Mouse (Mus musculus) layer of hippocampus, adult 9-10 months (tissue): ENCODE results near the gene Gm11213.

Experiments
- DNase-seq: peaks from one replicate; pipeline ENCODE4 v3.0.0; 2022; ENCODE audit warnings: low spot score

Gm11213 gene

DNA sequence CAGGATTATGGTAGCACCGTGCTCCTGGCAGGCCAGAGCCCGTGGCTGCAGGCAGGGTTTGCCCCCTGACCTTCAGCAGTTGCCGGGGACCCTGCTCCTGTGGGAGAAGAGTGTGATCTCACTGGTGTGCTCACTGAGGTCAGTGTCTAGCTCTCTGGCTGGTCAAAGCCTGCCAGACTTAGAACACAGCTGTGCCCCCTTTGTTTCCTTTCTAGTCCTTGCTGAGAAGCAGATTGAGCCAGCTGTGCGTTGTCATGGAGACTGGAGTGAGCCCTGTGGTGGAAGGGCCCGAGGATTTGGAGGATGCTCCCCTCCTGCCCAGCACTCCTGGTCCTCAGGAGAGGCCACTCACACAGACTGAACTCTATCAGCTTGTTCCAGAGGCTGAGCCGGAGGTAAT is 25.0 kb downstream of the Gm11213 start:
- DNase-seq = no peak

DNA sequence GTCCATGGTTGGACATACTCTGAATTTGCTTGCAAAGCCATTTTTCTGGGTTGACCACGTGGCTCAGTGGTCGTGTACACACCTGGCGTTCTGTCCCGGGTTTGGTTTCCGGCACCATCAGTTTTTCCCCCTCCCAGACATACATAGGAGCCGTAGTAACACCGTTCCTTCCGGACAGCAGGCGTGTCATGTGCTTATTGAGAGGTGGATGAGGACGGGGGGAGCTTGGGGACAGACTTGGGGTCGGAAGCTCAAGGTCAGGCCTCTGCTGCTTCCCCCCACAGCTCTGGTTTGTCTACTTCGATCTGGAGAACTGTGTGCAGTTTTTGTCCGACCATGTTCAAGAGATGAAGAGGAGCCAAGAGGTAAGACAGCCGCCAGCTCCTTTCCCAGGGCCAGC is 25.4 kb downstream of the Gm11213 start:
- DNase-seq = no peak

DNA sequence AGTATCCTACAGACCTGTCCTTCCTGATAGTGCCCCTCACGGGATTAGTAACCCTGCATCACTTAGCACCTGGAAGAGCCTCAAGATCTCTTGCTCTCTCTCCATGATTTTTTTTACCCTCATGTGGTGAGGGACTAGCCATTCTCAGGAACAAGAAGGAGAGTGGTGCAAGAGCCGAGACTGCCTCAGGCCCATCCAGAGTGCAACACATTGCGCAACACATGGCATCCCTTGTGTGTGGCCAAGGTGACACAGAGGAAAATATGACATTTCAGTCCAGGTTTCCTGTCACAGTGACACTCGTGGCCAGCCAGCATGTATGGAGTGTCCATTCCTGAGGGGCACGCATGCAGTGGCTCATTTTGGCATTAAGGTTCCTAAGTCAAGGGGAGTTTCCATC is 32.4 kb downstream of the Gm11213 start:
- DNase-seq = no peak

DNA sequence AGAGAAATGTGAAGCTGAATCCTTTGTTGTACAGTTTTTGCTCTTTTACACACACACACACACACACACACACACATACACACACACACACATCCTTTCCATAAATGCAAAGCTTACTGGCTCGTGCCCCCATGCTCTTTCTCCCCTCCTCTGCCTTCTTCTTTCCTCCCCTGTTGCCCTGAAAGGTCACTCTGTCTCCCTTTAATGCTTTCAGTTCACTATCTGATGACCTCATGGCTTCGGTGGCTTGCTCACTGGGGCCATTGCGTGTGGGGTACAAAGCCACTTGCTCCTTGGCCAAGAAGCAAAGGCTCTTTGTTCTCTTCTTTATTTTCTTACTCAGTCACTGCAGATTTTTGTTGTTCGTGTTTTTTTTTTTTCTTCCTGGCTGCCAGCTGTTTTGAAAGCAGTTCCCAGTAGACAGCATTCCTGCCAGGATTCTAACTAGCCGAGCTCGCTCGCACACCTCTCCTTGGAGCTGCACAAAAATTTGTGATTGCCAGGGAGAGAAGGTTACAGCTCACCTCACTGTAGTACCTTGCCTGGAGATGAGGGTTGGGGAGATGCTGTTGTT is 34.8 kb downstream of the Gm11213 start:
- DNase-seq = no peak

DNA sequence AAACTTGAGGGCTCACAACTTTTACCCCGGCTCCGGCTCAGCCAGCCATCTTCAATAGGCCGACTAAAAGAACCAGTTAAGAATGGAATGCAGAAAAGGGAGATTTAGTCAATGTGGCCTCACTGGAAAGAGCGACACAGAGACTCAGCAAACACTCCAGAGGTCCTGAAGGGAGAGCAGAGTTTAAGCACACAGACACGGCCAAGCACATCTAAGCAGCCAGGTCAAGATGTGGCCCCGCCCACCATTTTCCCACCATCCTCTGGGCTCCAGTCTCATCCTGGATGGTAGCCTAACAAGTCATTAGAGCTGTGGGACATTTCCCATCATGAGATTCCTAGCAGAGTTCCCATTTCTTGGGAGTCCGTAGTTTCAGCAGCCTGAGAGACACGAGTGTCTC is 35.7 kb downstream of the Gm11213 start:
- no peak for DNase-seq

DNA sequence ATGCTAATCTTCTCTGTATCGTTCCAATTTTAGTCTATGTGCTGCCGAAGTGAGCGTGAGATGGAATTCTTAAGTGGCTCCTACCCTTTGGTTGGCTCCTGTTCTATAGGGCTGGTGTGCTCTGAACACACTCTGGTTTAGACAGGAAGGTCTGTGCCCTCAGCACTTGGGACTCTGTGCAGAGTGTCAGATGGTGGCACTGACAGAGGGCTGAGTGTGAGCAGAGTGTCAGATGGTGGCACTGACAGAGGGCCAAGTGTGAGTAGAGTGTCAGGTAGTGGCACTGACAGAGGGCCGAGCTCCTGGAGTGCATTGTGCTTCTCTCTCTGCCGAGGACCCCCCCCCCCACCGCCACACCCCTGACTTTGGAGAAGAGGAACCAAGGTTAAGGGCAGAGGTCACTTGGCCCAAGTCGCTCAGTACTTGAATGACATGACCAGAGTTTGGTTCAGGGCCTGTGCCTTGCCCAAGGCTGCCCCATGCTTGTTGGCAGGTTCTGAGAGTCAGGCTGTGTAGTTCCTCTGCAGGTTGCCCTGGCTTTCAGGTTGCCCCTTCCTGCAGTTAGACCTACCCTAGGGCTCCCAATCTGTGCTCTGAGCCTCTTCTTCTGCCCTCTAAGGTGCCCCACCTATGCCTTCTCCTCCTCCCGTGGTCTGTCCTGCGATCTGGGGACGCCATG is 37.2 kb downstream of the Gm11213 start:
- DNase-seq = no peak

DNA sequence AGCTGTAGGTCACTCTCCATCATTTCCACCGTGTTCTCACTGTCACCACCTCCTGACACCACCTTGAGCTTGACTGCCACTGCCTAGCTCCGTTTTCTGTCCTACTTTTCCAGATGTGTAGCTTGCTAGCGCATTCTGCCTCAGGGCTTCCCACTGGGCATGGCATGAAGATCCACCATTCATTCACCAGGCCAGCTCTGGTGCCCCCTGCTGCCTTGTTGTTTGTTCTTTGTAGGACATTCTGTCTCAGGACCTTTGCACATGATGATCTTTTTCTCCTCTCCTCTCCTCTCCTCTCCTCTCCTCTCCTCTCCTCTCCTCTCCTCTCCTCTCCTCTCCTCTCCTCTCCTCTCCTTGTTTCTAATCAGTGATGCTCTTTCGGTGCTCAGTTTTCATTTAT is 42.3 kb downstream of the Gm11213 start:
- DNase-seq = no peak

DNA sequence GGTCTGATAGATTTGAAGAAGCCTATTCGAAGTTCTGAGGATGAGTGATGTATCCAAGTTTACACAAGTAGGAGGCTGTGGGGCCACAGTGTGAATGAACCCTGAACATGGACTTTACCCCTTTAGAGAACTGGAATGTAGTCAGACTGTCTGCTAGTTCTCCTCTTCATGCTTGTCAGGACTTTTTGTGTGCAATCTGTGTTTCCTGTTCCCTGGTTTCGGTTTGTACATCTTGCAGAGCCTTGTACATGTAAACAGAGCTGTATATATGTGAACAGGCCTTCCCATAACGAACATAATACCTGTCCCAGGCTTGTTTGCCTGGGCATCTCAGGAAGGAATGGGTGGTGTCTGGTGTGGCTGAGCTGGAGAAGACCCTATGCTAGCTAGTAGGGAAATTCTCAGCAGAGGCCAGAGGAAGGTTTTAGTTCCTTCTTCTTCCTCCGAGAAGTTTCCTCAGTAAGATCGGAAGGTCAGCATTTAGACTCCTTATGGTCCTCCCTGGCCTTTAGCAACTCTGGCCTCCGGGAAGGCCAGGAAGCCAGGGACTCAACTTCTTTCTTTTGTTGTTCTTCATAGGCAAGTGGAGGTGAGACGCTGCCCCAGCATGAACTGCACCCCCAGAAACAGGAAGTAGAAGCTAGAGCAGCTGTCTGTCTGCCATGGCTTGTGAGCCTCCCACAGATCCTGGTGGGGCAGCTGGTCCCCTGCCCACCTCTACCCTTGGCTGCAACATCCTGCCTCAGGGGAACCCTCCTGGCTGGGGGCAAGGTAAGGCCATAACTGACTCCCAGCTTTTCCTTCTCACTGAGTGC is 43.0 kb downstream of the Gm11213 start:
- no peak for DNase-seq

DNA sequence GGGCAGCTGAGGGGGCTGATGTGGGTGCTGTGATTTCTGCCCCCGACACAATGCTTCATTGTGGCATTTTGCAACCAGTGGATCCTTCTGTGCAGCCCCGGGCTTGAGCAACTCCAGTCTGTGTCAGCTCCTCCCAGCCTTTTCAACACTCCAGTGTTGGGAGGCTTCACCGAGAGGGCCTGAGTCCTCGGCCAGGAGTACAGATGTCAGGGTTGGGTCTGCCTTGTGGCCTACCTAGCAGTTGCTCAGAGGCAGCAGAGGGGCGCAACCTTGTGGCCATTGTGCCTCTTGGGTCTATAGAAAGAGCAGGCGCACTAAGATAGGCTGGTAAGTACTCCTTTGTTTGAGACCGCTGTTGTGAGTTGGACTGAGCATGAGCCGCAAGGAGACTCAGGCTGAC is 45.0 kb downstream of the Gm11213 start:
- DNase-seq = no peak

DNA sequence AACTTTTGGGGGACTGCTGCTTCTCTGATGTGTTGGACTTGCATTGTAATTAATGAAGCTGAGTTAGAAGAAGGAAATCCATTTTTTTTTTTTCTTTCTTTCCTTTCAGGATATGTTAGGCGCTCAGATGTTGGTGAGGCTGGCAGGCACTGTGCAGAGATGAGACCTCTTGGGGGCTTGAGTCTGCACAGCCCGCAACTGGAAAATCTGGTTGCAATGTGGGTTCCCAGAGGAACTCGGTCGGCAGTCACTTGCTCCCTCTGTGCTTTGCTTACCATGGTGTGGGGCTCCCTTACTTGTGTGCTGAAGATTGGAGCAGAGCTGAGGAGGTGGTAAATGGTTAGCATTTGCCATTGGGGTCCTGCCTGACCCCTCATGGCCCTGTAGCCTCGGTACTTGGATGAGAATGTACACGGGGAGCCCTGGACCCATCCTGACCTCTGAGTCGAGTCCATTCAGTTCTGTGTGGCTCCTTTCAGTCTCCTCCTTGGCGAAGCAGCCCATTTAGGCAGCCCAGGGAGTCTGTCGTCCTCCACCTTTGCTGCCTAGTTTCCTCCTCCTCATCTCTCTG is 45.8 kb downstream of the Gm11213 start:
- DNase-seq = no peak

DNA sequence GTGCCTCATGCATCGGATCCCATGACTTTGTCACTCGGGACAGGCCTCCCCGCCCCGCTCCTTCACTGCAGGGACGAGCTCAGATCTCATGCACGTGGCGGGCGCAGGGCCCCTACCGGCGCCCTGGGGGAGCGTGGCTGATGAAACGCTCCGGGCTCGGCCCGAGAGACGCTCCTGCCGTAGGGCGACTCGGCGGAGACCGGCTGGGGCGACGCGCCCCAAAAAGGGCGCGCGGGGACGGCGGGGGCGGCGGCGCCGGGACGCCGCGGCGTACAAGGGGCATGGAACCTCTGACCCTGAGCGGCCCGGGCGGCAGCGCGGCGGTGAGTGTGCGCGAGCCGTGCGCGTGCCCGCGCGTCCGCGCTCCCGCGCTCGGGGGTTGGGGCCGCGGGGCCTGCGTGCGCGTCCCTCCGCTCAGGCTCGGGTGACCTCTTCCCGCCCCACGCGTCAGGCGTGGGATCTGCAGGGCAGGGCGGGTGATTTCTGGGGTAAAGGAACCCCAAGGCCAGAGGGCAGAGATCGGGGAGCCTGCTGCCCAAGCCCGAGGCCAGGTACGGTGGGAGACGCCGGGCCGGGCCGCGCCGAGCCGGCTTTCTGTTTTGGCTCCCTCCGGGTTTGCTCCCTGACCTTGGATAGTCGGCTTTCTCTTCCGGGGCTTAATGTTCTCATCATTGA is 46.5 kb downstream of the Gm11213 start, which contains the start of gene Tmem268:
Gene Tmem268, plus strand, starts transcription at position 375 of the 675 bp plus-strand sequence.
- no peak for DNase-seq

DNA sequence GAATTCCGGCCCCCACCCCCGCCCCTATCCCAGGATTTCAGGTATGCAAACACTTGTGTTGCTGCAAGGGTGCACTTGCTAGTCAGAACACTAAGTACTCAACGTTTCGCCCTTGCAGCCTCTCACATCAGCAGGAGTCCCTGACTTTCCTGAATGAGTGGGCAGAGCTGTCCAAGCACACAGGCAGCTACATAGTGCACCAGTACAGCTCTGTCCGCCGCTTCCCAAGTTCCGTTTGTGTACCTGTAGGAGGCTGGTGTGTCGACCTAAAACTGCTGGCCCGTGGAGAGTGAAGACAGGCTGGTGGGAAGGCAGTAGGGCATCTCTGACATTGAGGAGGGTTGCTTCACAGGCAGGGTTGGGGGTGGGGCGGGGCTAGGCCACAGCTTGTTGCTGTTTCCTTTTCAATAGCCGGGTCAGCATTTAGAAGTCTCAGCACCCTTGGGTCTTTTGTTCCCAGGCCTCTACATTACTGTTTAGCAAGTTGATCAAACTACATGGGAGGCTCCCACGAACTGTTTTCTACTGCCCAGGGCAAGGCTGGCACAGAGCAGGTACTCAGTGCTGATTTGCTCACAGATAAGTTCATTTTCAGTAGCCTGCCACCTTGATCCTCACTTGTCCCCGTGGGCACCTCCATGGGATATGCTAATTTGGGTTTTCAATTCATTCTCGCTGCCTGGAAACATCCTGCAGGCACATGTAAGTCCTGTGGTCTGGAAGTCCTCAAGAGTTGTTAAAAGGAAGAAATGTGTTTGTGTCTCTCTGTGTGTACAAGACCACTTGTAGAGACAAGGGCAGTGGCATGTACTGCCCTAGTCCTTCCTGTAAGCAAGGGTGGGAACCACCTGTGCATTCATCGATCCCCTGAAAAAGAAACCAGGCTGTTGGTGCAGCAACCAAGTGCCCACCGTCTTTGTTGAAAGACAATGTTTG is 47.7 kb downstream of the Gm11213 start:
- DNase-seq = no peak

DNA sequence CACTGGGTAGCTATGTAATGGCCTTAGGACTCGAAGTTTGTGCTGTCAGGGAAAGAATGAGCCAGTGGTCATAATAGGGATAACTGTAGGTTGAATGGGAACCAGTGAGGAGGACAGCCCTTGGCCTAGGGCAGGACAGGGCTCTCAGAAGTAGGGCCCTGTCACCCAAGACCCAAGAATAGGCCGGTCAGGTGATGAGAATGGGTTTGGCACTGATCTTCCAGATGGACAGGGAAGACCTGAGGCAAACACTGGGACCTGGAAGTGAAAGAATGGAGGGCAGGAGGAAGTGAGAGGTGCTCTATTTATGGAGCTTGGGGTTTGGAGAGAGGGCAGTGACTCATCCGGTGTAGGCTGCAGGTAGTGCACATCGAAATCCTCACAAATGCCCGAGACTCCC is 48.4 kb downstream of the Gm11213 start:
- DNase-seq = no peak

DNA sequence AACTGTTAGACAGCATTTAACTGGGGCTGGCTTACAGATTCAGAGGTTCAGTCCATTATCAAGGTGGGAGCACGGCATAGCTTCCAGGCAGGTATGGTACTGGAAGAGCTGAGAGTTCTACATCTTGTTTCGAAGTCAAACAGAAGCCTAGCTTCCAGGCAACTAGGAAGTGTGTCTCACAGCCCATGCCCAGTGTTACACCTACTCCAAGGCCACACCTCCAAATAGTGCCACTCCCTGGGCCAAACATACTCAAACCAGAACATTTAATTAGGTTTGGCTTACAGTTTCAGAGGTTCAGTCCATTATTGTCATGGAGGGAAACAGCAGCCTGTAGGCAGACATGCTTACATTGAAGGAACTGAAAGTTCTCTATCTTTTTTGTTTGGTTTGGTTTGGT is 50.0 kb downstream of the Gm11213 start:
- no peak for DNase-seq

DNA sequence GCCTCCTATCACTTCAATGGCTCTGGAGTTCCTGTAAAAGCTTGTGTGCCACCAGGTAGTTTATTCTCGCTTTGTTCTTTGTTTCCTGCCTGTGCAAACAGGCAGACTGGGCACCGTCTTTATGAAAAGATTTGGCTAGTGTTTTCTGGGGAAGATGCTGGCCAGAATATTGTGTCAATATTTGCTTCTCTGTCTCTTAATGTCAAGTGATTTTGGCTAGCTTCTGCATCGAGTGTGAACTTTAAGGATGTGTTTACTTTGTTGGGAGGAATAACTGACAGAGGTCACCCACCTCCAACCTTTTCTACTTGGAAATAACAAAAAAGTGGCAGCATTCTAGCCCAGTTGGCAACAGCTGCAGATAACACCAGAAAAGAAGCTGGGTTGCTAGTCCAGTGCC is 50.4 kb downstream of the Gm11213 start:
- DNase-seq = no peak

DNA sequence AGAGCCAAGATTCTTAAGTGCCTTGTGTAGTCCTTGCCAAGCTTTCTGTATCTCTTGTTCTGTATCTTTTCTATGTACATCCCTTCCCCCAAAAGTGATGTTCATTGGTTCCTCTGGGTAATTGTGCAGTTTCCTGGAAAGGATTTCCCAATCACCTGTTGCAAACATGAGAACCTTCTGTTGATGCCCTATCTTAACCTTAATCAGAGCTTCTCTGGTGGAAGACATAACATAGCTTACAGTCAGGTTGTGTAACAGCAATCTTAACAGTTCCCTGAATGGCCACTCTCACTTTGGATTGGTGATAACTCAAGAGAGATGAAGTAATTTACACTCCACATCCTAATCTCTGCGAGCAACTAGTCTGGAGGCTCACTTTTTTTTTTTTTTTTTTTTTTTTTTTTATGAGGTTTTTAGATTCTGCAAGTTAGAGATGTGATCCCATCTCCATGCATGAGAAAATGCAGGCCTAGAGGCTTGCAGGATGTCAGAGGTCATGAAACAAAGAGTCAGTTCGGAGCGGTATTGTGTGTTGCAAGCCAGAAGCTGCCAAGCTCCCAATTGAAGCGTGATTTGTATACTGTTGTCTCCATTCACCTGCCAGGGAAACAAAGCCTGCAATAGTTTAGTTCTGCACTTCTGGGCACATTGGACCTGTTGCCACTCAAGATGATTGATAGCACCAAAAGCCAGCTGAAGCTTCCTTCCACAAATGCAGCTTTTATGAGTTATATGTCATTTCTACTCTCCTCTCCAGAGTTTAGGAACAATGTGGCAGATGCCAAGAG is 51.1 kb downstream of the Gm11213 start:
- DNase-seq = no peak

DNA sequence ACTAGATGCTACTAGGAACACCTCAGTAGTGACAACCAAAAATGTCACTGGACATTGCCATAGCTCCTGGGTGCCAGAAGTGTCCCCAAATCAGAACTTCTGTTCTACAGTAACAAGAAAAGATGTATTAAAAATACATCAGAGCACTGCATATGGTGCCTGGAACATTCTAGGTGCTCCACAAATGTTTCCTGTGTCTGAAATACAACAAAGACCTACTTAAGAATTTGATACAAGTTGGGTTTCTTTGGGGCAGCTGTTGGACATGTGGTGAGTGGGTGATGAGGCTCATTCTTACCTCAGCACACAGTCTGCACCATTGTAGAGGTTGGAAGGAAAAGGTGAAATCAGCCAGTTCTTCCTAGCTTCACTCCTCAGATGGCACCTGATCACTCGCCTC is 52.2 kb downstream of the Gm11213 start:
- DNase-seq = no peak

DNA sequence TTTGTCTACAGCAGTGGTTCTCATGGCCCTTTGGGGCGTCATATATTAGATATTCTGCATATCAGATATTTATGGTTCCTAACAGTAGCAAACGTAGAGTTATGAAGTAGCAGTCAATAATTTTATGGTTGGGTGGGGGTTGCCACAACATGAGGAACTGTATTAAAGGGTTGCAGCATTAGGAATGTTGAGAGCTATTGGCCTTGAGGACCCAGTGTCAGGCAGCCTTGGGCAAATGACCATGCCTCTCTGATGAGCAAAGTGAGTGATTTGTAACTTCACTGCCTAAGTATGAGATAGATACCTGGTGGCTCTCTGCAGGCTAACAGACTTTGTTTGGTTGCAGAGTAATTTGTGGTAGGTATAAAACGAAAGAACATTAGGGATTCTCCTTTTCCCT is 54.2 kb downstream of the Gm11213 start:
- no peak for DNase-seq

DNA sequence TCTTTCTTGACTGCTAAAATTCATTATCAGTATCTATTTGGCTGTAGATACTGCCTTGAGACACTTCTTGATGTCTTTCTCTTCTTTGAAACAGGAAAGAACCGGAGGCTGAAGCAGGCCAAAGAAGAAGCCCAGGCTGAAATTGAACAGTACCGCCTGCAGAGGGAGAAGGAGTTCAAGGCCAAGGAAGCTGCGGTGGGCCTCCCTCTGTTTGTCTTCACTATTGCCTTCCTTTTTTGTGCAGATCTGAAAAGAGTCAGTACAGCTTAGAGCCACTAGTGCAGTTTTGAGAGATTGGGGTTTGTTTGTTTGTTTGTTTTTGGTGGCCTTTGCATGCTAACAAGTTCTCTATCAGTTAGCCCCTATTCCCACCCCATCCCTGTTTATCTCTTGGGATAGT is 56.6 kb downstream of the Gm11213 start:
- no peak for DNase-seq

DNA sequence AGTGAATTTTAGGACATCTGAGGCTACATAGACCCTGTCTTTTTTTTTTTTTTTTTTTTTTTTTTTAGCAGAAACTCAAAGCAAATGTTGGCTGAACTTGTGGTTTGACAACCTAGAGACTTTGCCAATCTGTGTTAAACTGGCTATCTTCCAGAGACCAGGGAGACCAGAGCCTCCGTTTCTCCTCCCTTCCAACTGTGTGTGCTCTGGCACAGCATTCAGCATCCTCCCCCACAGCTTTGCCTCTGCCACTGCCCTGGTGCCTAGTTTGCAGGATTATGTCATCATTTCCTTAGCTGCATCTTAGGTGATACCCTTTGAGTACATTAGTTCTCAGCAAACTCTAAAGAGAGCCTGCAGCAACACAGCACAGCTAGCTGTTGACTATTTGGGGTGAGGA is 57.3 kb downstream of the Gm11213 start:
- no peak for DNase-seq
